Mouse (Mus musculus) MEL (cell line): ENCODE measurements around the gene Limch1.

ENCODE experiments used
- MEF2A ChIP-seq: IDR thresholded peaks from 2 replicates; pipeline ENCODE4 v1.6.1; 2014; ENCODE audit warnings: low read depth, mild to moderate bottlenecking, inconsistent platforms, low read length, improper control_type of control experiment; ENCODE audit not compliant: poor library complexity, insufficient replicate concordance, severe bottlenecking; ENCODE audit errors: extremely low read depth
- NRF1 ChIP-seq: IDR thresholded peaks from 2 replicates; pipeline ENCODE4 v1.6.1; 2014; ENCODE audit warnings: low read depth, mild to moderate bottlenecking, inconsistent platforms, low read length, improper control_type of control experiment, moderate library complexity; ENCODE audit not compliant: poor library complexity, insufficient read depth, severe bottlenecking
- RAD21 ChIP-seq: IDR thresholded peaks from 2 replicates; pipeline ENCODE4 v1.6.1; 2011; ENCODE audit warnings: mild to moderate bottlenecking, low read depth, low read length, improper control_type of control experiment

GRCm38 (mm10) chr5:66953375-66953774 is 207.7 kb downstream of the Limch1 start:
- TF ChIP-seq NRF1 (no peak), RAD21 (no peak), MEF2A (no peak)
